Mouse (Mus musculus) adrenal gland, adult 8-10 months (tissue): Measurements from ENCODE around the gene Gjb4. TPM values are rescaled to one million over a fixed set of nuclear protein-coding genes. Genes with fewer than 3 reads are reported as not detected.

Source experiments
- DNase-seq: peaks from one replicate; pipeline ENCODE4 v3.0.0; 2022
- total RNA-seq, 4 experiments: library from RNA; stranded (reverse); gene quantifications; 2 replicates each; pipeline ENCODE4 v1.2.4; 2022

Gjb4 gene
- total RNA-seq, result not detected

GRCm38 (mm10) chr4:127353951-127354438, at the start of gene Gjb4:
Gene Gjb4, minus strand, starts transcription at chr4:127354081.
- DNase-seq, result no peak

- no peak for DNase-seq
Observed at GRCm38 (mm10) chr4:127402614-127403013, 48.7 kb upstream of the Gjb4 start.

GRCm38 (mm10) chr4:127402166-127402565, 48.3 kb upstream of the Gjb4 start:
- DNase-seq, result no peak

GRCm38 (mm10) chr4:127400165-127401145, 46.6 kb upstream of the Gjb4 start:
- no peak for DNase-seq

- peak; percentile 30 for DNase-seq
Observed at GRCm38 (mm10) chr4:127395591-127395990, 41.7 kb upstream of the Gjb4 start.

- no peak for DNase-seq
Observed at GRCm38 (mm10) chr4:127389645-127390044, 35.8 kb upstream of the Gjb4 start.

GRCm38 (mm10) chr4:127377344-127377743, 23.5 kb upstream of the Gjb4 start:
- no peak for DNase-seq

GRCm38 (mm10) chr4:127375541-127376177, 21.8 kb upstream of the Gjb4 start:
- DNase-seq, result no peak

- DNase-seq, result no peak
Observed at GRCm38 (mm10) chr4:127374645-127375044, 20.8 kb upstream of the Gjb4 start.

GRCm38 (mm10) chr4:127373491-127373890, 19.6 kb upstream of the Gjb4 start:
- peak; percentile 47 for DNase-seq

GRCm38 (mm10) chr4:127371546-127371945, 17.7 kb upstream of the Gjb4 start:
- DNase-seq, result peak; percentile 11

- no peak for DNase-seq
Observed at GRCm38 (mm10) chr4:127370447-127370846, 16.6 kb upstream of the Gjb4 start.

GRCm38 (mm10) chr4:127368379-127368973, 14.6 kb upstream of the Gjb4 start:
- DNase-seq, result peak; percentile 13

- no peak for DNase-seq
Observed at GRCm38 (mm10) chr4:127365834-127366233, 12.0 kb upstream of the Gjb4 start.

GRCm38 (mm10) chr4:127365433-127365832, 11.6 kb upstream of the Gjb4 start:
- DNase-seq, result no peak

- no peak for DNase-seq
Observed at GRCm38 (mm10) chr4:127364431-127364830, 10.6 kb upstream of the Gjb4 start.

- no peak for DNase-seq
Observed at GRCm38 (mm10) chr4:127363331-127363730, 9.4 kb upstream of the Gjb4 start.

GRCm38 (mm10) chr4:127362520-127362919, 8.6 kb upstream of the Gjb4 start:
- no peak for DNase-seq

- no peak for DNase-seq
Observed at GRCm38 (mm10) chr4:127358018-127358417, 4.1 kb upstream of the Gjb4 start, which contains the start of gene Gjb5. Gene Gjb5, minus strand, starts transcription at chr4:127358181.

GRCm38 (mm10) chr4:127354506-127355485, 915 bp upstream of the Gjb4 start:
- no peak for DNase-seq

GRCm38 (mm10) chr4:127352594-127352993, 1.3 kb downstream of the Gjb4 start:
- DNase-seq, result no peak
